Mouse (Mus musculus): ENCODE measurements around the gene Ankrd34a.

- TF ChIP-seq CTCF (IDR thresholded peaks at IDR 0.05; ENCODE audit: low read depth) (peak; percentile 29), EP300 (IDR thresholded peaks at IDR 0.05; ENCODE audit: low read depth) (no peak)
Measured at GRCm38 (mm10) chr3:96593790-96594560, 2.5 kb upstream of the Ankrd34a start, which contains the start of gene Polr3gl.
